Mouse (Mus musculus): ENCODE measurements around the gene Ctps. TPM values are rescaled to one million over a fixed set of nuclear protein-coding genes. Genes with fewer than 3 reads are reported as not detected.
"Not testable (repeated sequence)": the region's sequence is repeated elsewhere in the genome, so short reads cannot be mapped to it uniquely, and the experiment has no call there.

The Ctps gene
- 27.9 and 29.8 TPM in 2 replicates for polyA plus RNA-seq (2012; rRNA removed)

DNA sequence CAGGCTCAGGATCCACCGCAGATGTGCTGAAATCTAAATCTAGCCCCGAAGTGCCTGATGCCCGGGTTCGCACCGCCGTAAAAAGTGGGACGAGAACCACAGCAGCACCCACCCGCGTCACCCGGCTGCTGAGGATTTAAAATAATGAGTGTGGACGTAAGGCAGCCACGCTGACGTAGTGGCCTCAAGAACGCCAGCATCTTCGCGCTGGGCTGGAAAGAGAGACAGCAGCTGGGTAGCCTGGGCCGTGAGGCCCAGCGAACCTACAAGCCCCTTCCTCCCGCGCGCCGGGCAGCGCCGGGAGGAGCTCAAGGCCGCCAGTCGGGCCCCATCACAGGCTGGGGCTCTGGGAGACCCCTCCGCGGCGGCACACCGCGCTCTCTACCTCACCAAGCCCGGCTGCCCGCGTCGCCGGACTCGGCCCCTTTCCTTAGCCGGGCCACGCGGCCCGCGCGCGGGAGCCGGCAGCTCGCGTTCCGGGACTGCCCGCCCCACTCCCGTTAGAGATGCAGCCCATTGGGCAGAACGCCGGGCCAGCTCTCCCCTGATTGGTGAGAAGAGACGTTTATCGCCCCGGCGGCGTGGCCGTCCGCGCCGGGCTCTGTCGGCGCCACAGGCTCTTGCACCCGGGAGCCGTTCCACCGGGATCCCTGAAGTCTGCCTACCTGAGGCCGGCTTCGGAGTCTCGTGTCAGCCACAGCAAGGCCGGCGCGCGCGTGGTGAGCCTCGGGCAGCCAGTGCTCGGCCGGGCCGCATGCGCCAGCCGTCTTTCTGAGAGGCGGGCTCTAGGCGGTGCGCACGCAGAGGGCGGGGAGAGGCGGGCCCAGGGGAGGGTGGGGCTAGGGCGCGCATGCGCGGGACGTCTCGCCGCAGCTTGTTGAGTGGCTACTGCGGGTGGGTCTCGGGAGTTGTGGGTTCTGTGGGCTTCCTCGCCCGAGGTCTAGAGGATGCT lies at the start of gene Ctps:
Gene Ctps (minus strand): TSS at position 791 of the 952 bp plus-strand sequence.
- peak; percentile 80 to 92 for DNase-seq (ENCODE audit: extremely low spot score in 1 of 2, low spot score in 1 of 2)

DNA sequence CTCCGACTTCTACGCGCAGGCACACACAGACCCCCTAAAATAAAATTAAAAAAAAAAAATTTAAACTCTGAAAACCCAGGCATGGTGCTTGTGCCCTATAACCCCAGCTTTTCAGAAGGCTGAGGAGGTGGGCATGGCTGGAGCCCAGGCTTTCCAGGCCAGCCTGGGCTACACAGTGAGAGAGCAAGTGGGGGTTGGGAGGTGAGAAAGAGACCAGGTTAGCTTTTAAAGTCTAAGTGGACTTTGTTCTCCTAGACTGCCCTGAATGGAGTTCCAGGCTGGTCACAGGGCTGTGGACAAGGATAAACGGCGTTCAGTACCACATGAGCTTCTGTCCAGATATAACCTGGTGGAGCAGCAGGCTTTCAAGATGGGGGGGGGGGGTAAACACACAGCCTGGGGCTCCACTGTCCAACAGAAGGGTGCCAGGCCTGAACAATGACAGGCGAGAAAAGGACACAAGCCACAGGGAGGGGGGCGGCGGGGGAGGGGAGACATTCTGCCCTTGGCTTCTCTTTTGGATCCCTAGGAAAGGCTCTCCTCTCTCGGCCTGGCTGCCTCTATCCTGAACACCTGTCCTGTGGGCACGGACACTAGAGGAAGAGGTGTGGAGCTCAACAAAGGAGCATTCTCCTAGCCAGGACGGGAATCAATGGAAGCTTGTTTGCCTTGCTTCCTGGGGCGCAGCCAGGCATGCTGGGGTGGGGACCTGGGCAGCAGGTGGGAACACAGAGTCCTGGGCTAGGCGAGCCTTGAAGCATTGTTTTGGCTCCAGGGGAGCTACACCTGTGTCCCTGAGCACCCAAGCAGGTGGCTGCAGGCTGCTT lies 46.3 kb upstream of the Ctps start:
- no peak for DNase-seq (ENCODE audit: extremely low spot score in 1 of 2, low spot score in 1 of 2)

DNA sequence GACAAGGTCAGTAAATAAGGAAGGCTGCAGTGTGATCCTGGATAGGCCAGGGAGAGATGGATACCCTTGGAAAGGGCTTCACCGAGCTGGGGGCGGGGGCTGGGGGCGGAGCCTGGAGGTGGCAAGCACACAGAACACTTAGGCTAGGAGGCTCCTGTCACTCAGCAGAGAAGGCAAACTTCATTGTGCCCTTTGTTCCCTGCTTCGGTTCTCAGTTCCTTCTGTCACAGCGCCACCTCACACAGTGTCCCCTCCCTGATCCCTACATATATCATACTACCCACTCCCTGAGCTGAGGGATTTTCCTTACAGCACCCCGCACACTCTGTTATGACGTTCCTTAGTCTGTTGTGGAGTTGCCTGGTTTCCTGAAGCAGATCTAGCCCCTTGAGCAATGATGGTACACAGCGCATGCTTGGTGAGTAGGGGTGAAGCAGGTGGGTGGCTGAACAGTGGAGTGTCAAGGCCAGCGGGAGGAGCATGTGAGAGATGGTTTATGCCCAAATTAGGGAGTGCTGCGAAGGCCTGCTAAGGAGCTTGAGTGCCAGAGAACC lies 45.5 kb upstream of the Ctps start:
- DNase-seq (ENCODE audit: extremely low spot score in 1 of 2, low spot score in 1 of 2): peak in 1 of 2 experiments; percentile 45

DNA sequence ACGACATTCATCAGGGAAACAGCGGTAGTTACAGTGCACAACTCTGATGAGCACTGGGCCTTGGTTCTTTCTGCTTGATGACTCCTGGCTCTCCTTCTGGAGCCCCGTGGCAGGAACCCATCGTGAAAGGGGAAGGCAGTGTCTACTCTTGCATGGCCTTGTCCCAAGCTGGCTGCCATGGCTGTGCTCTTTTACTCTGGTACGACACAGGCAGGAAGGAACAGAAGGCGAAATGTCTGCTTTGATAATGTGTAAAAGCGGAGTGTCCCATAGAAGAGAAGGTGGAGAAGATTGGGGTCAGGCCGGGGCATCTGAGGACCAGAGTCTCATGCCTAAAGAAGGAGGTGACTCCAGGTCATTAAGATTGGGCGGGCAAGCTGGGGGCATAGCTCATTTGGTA lies 44.6 kb upstream of the Ctps start:
- no peak for DNase-seq (ENCODE audit: extremely low spot score in 1 of 2, low spot score in 1 of 2)

DNA sequence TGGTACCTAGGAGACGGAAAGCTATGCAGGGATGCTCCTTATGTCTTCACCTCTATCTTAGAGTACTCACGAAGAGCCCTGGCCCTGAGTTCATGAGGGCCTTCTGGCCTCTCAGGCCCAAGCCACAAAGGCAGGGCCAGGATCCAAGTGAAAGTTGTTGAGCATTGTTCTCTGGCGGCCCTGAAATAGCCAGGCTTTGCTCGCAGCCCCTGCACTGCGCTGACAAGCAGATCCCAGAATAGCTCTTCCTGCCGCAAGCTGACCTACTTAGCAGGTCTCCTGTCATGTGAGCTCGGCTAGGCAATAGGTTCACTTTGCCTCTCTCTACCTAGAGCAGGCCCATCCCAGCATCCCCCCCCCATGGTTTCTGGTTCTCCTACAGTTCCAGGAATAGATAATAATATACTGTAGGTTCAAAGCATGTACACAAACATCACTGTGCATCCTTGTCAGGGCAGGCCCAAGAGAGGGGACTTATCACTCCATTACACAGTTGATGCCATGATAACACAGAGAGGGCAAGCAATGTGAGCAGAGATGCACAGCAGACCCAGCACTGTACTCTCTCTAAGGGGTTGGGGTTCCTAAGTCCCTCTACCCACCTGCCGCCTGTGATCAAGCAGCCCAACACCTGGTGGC lies 43.7 kb upstream of the Ctps start:
- peak; percentile 69 to 76 for DNase-seq (ENCODE audit: extremely low spot score in 1 of 2, low spot score in 1 of 2)

DNA sequence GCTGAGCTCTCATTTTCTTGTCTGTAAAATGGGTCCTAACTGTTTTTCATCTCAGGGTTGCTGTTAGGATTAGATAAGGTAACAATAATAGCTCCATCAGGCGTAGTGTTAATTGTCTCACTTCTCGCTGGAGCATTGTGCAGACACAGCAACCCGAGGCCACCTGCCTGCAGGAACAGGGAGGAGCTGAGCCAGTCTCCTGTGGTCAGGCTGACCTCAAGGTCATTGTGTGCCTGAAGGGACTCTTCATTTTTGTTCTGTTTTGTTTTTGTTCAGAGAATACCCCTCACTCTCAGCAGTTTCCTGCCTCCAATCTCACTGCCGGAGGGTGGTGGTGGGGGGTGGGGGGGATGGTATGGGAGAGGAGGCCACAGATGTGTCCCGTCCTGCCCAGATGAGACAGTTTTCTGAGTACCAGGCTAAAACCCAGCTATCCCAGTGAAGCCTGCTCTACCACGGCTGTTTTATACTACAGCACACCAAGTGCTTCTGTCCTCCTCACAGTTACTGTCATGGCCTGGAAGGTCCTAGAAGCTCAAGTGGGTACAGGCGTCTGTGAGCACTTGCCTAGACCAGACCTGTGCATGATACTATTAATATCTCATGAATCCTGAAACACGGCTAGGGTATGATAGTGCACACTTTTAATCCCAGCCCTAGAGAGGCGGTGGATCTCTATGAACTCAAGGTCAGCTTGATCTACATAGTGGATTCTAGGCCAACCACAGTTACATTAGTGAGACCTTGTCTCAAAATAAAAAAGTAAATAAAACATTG lies 42.4 kb upstream of the Ctps start:
- no peak for DNase-seq (ENCODE audit: extremely low spot score in 1 of 2, low spot score in 1 of 2)

DNA sequence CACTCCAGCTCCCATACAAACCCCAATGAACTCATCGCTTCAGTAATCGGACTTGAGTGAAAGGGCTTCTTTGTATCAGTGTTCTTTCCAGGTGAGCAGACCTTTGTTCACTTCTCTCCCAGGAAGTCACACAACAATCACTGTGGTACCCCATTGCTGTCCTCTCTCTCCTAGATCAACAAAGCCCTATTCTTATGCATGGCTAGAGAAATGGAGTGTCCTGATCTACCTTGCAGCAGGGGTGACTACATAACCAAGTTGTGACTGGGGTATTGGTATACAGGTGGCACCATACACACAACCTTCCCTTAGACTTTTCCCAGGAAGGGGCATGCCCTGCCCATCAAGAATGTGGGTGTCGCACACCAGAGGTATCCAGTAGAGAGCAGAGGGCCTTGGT lies 40.9 kb upstream of the Ctps start:
- DNase-seq (ENCODE audit: extremely low spot score in 1 of 2, low spot score in 1 of 2): no peak

DNA sequence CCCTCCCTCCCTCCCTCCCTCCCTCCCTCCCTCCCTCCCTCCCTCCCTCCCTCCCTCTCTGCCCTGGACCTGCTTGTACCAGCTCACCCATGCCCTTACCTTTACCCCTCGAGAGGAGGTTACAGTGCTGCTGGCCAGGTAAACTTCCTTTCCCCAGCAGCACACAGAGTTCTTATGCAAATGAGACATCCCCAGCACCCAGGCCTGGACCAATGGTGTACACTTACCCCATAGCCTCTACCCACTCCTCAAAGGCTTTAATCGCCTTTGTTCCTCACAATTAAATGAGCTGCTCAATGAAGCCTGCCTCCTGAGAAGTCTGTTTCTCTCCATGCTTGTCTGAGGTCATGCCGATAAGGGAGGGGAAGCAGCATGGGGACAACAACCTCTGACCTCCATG lies 36.9 kb upstream of the Ctps start:
- no peak for DNase-seq (ENCODE audit: extremely low spot score in 1 of 2, low spot score in 1 of 2)

DNA sequence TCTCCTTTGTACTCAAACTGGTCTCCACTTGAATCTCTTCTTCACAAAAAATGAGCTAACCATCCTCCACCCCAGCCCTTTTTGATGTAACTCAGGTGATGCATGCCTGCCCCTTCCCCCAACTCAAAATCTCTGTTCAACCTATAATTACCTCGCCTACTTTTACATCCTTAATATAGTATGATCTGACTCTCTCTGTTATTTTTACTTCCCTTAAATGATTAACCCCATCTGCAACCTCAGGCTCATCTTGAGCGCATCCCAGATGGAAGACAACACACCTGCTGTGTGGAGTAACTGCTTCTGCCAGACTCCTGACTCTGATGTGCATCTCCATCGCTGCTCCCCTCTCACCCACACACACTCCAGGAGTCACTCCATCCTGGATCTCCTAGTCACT lies 32.6 kb upstream of the Ctps start:
- no peak for DNase-seq (ENCODE audit: extremely low spot score in 1 of 2, low spot score in 1 of 2)

DNA sequence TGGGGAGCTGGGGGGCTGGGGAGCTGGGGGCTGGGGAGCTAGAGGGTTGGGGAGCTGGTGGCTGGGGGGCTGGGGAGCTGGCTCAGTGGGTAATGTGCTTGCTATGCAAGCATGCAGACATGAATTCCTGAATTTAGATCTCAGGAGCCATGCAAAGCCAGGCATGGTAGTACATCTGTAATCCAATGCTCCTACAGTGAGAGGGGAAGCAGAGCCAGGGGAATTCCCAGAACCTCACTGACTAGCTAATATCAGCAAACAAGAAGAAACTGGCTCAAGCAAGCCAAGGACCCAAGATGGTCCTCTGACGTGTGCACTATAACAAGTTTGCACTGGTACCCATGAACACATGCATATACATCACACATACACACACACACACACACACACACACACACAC lies 31.7 kb upstream of the Ctps start:
- no peak for DNase-seq (ENCODE audit: extremely low spot score in 1 of 2, low spot score in 1 of 2)

DNA sequence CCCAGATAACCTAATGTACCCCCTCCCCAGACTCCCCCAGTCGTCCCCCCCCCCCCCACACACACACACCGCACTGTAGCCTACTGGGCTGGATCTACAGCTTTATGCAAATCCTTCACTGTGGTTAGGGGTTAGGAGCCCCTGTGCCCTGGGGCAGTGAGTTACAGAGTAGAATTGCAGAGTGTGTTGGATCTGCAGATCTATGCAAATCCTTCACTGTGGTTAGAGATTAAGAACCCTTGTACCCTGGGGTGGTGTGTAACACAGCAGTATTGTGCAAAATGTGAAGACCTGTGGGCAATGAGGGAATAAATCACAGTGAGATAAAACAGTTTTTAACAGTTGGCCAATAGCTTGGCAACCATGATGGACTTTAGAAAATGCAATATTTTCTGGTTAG lies 28.8 kb upstream of the Ctps start:
- DNase-seq (ENCODE audit: extremely low spot score in 1 of 2, low spot score in 1 of 2): no peak

DNA sequence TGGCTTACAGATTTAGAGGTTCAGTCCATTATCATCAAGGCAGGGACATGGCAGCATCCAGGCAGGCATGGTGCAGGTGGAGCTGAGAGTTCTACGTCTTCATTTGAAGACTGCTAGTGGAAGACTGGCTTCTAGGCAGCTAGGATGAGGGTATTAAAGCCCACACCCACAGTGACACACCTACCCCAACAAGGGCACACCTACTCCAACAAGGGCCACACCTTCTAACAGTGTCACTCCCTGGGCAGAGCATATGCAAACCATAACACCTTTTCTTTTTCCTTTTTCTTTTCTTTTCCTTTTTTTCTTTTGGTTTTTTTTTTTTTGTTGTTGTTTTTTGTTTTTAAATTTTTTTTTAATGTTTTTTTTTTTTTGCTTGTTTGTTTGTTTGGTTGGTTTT lies 26.1 kb upstream of the Ctps start:
- not testable (repeated sequence) for DNase-seq (ENCODE audit: extremely low spot score in 1 of 2, low spot score in 1 of 2)

DNA sequence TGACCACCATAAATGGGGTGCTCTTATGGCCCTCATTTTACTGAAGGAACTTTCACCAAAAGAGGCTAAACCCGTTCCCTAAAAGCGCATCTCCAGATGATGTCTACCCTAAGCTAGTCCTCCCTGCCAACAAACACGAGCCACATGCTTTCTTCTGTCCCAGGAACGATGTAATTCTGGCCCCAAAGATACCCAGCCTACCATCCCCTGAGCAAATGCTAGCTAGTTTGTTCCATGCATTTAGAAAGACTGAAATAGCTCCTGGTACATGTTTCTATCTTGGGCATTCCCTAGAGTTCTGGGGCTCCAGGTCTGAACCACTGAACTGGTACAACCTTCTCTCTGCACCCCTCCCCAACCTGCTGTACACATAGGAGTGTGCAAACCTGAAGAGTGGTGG lies 20.9 kb upstream of the Ctps start:
- DNase-seq (ENCODE audit: extremely low spot score in 1 of 2, low spot score in 1 of 2): no peak

DNA sequence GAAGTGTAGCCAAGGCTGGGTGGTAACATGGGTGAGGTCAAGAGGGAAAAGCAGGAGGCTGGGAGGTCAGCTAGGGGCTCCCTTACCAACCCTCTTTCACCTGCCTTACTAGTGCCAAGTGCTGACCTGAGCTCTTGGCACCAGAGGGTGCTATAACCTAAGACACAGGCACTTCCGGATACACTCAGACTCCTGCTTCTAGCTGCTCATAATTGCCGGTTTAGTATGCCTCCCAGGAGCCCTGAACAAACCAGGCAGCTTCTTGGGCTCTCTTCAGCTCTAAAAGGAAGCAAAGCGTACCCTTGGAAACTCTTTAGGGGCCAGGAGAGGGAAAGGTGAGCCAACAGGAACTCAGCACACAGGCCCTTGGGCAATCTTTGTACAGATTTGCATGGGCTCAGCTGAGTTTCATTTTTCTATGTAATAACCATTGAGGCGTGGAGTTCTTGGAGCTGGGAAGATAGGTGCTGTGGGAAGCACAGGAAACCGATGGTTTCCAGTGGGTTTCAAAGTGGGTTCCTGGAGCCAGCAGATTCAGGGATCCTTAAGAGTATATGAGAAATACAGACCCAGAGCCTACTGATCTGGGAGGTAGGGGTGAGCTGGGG lies 19.8 kb upstream of the Ctps start:
- DNase-seq (ENCODE audit: extremely low spot score in 1 of 2, low spot score in 1 of 2): peak in 1 of 2 experiments; percentile 75

DNA sequence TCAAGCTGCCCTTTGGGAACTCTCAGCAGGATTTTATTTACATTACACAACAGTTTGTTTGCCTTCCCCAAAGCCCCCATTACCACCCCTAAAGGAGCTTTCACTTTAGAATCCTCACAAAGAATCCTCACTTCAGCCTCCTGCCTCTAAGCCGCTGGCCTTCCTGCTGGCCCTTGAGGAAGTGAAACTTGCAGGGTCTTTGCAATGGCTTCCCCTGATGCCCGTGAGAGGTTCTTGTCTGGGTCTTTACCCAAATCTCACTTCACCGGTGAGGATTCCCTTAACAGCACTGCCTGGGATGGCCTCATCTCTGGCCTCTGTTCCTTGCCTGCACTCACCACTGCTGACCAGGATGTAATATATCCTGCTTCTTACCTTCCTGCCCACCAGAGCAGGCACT lies 19.0 kb upstream of the Ctps start:
- no peak for DNase-seq (ENCODE audit: extremely low spot score in 1 of 2, low spot score in 1 of 2)

DNA sequence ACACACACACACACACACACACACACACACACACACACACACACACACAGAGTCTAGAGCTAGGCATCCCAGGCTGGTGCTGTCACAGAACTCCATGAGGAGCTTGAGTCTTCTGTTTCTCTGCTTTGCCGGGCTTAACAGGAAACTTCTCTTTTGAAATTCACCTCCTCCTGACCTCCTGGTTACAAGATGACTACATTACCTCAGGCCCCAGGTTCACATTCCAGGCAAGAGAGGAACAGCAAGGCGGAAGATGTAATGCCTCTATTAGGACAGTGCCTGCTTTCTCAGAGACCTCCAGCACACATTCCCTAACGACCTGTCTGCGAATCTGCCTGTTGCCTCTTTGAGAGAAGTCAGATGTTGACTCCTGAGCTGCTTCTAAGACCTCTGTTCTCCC lies 18.4 kb upstream of the Ctps start, which contains the start of gene Gm8439:
Gene Gm8439 (plus strand): TSS at position 301 of the 400 bp plus-strand sequence.
- no peak for DNase-seq (ENCODE audit: extremely low spot score in 1 of 2, low spot score in 1 of 2)

DNA sequence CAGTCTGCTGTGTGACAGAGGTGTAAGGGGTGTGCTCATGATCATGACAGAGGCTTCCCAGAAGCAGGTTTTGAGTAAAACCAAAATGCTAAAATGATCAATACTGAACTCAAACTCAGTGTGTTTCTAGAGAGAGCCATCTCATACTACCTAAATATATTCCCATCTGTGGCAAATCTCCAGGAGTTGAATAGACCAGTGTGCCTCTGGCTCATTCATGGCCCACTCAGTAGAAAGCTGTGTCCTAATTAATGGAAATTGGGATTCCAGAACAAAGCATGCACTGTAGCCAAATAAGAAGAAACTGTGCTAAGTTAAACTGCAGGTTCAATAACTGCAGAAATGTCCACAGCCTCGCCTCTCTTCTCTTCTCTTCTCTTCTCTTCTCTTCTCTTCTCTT lies 16.9 kb upstream of the Ctps start:
- no peak for DNase-seq (ENCODE audit: extremely low spot score in 1 of 2, low spot score in 1 of 2)

DNA sequence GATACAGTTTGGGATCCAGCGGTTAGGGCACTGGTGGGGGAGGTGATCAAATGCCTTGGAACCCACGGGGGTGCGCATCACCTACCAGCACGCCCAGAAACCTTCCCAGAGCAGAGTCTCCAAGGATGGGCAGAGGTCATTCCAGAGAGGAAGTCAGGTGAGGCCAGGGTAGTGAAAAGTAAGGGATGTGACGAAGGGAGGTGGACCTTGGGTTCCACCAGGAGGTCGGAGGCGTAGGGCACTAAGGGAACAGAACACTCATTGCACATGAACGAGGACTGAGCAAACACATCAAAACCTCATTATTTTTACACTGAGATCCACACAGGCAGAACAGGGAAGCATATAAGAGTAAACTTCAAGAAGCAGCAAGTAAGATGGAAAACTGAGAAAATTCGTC lies 11.6 kb upstream of the Ctps start:
- DNase-seq (ENCODE audit: extremely low spot score in 1 of 2, low spot score in 1 of 2): no peak

DNA sequence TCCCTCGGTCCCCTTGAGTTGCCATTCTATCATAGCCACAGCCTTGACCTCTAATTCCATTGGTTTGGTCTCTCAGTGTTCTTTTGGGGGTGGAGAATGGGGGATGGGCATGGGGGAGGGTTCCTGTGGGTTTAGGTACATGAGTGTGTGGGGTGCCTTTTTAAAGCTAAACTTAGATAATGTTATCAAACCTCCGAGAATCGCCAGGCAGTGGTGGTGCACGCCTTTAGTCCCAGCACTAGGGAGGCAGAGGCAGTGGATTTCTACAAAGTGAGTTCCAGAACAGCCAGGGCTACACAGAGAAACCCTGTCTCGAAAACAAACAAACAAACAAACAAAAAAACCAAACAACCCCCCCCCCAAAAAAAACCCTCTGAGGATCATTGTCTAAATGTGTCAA lies 10.8 kb upstream of the Ctps start:
- DNase-seq (ENCODE audit: extremely low spot score in 1 of 2, low spot score in 1 of 2): no peak

DNA sequence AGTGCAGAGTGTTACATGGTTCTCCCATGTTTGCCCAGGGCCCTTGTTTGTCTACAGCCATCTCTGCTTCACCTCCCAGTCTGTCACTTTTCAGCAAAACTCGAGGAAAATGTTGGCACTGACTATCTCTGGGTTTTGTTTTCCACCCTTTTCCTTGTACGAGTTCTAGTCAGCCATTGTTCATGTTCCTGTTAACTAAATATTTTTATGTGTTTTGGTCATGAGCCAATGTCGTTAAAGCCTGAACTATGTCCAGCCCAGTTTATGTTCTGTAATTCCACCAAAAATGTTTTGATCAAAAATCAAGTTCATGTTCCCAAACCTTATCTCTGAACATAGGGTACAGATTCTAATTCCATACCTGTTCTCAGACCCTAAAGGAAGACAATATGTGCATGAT lies 1.6 kb upstream of the Ctps start:
- no peak for DNase-seq (ENCODE audit: extremely low spot score in 1 of 2, low spot score in 1 of 2)
